Mouse (Mus musculus) kidney, postnatal 10 days (tissue): Measurements from ENCODE around the gene Rsrc2.
A peak's percentile ranks its signal among the peaks of the same experiment; 100 is the strongest.

ENCODE experiments used
- DNase-seq: peaks from one replicate; pipeline ENCODE4 v3.0.0; 2021; ENCODE audit warnings: mixed read lengths

Rsrc2 gene

DNA sequence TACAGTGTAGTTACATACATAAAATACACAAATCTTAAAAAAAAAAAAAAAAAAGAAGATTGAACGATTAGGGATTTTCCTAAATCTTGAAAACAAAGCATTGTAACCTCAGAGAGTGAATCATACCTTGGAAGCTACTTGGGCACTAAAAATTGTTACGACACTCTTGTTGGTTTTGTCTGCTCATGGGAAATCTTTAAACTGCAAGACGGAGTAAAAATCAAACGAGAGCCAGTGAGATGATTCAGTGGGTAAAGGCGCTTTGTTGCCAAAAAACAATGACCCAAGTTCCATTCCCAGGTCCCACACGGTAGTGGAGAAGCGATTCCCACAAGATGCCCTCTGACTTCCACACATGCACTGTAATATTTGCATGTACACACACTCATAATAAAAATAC, 53.0 kb downstream of the Rsrc2 start:
- DNase-seq = no peak

- DNase-seq = peak; percentile 40
These were observed 54.7 kb downstream of the Rsrc2 start for GRCm38 (mm10) chr5:123694468-123694867.

DNA sequence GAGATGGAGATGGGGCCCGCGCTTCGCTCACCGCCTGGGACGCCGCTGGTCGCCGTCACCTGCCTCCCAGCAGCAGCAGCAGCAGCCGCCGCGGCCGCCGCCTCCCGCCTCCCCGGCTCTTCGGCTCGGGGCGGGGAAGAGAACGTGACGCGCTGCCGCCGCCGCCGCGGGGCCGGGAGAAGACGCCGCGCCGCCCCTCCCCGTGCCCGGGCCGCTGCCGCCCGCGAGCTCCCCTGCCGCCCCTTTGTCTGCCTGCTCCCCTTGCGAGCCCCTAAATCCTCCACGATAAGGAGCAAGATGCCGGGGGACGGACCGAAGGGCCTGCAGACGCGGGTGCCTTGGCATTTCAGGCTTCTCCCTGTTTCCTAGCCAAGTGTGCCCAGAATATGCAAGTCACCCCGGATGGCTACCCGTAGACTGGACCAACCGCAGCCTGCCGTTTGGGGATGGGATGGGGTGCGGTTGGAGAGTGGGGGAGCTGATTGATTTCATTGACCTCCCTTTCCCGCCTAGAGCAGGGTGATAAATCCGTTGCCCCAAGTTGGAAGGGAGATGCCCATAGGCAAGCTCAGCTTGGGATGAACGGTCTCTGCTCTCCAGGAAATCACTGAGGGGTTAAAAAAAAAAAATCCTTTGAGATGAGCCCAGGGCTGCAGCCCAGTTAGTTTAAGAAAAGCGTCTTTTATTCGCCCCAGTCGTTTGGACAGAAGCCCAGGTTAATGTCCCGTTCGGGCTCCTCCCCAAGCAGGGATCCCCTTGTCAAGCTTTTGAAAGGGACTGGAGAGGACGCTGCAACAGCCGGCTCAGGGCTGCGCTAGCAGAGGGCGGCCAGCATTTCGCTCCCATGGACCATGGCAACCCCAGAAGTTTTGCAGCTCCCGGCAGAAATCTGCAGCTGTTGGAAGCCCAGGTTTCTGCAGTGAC, 64.7 kb downstream of the Rsrc2 start, which contains the start of gene Clip1:
Clip1 (minus strand) TSS at position 398 of the 924 bp plus-strand sequence.
- DNase-seq = peak; percentile 81

GRCm38 (mm10) chr5:123683377-123684220, 65.6 kb downstream of the Rsrc2 start:
- peak; percentile 75 for DNase-seq

DNA sequence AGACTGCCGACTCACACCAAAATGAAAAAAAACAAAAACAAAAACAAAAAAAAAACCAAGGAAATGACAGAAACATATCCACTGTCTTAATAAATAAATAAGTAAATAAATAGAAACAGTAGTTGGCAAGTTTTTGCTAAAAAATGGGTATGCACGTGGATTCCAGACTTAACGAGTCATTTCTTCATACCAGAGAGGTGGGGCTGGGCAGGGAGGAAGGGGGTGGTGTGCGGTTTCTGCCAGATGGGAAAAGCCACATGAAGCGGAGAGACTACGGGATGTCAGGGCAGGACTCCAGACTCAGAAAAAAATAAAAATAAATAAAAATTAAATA, 66.2 kb downstream of the Rsrc2 start:
- DNase-seq = peak; percentile 43

- DNase-seq = no peak
These were observed 66.8 kb downstream of the Rsrc2 start for GRCm38 (mm10) chr5:123682372-123682771.

GRCm38 (mm10) chr5:123679546-123680263, 69.5 kb downstream of the Rsrc2 start:
- no peak for DNase-seq

GRCm38 (mm10) chr5:123679106-123679505, 70.1 kb downstream of the Rsrc2 start:
- no peak for DNase-seq
